Mouse (Mus musculus) layer of hippocampus, adult 2 months (tissue): Measurements from ENCODE around the gene 4931414P19Rik. TPM values are rescaled to one million over a fixed set of nuclear protein-coding genes. Genes with fewer than 3 reads are reported as not detected.
"Not testable (repeated sequence)": the region's sequence is repeated elsewhere in the genome, so short reads cannot be mapped to it uniquely, and the experiment has no call there.

Experiments
- DNase-seq, 2 experiments: peaks; one replicate each; pipeline ENCODE4 v3.0.0; 2022; ENCODE audit warnings: low spot score in 2 of 2
- H3K27ac ChIP-seq: fragments of 200-600 bp; 2 replicates; pipeline ENCODE4 v1.8.1; 2022
- H3K4me3 ChIP-seq: fragments of 200-600 bp; 2 replicates; pipeline ENCODE4 v1.8.1; 2022; ENCODE audit warnings: mild to moderate bottlenecking
- CTCF ChIP-seq: fragments of 200-600 bp; conservative IDR thresholded peaks from 2 replicates; pipeline ENCODE4 v1.8.1; 2022; ENCODE audit warnings: antibody characterized with exemption, mild to moderate bottlenecking, moderate library complexity
- total RNA-seq, 2 experiments: library from RNA; stranded (reverse); gene quantifications; 2 replicates each; pipeline ENCODE4 v1.2.3; 2021

Gene 4931414P19Rik
- total RNA-seq, 2 experiments from 2014 or later = 5.8 to 7.1 TPM

DNA sequence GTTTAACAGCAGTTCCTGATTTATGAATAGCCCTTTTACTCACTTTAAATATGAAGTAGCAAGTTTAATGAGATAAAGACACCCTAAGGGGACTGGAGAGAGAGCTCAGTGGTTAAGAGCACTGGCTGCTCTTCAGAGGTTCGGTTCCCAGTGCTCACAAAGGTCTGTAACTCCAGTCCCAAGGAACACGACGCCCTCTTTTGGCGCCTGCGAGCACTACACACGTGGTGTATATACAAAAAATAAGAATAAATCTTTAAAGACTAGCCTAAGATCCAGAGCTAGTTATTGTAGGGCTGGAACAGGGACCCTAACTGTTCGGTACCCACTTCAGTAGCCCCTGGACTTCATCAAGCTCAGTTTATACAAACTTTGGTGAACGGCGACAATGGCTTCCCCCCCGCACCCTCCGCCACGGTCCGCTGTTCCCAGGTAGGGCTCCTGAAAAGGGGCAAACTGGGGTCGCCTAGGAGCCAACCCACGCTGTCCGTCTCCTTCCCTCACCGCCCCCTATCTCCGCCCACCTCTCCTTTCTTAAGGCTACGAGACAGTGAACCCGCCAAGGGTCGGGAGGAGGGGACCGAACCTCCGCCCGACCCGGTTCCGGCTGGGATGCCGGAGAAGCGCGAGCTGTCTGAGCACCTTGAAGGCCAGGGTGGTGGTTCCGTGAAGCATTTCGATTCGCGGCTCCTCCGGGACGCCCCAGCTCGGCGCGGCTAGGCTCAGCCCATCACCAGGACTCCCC is 11.5 kb upstream of the 4931414P19Rik start:
- peak overlapping the region; percentile 80 for H3K4me3 ChIP-seq
- no peak for DNase-seq
- peak overlapping the region; percentile 94 for H3K27ac ChIP-seq
- TF ChIP-seq CTCF = peak; percentile 55

DNA sequence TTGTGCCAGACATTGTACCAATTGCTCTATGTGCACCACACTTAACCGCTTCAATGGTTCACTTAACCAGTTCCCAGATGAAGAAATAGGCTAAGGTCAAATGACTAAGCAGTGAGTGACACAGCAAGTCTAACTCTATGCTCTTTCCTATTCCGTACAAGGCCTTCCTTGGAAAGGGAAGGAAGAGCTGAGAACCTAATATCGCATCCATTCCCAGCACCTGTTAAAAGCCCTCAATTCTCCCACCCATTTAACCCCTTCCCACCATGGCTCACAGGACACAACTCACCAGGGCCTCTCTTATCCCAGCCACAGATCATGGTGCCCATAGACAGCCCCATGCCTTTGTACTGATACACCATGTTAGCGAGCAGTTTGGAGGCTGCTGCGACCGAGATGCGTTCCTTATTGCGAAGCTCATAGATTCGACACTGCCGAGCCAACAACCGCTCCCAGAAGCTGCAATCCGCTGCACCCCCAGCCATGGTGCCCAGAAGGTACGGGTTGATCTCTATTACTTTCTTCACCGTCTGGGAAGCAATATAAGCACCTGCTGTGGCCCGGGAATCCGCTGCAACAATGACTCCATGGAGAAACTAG is 10.5 kb upstream of the 4931414P19Rik start:
- Histone ChIP-seq H3K27ac (no peak overlapping the region), H3K4me3 (no peak overlapping the region; the same call in 1 of the 2 replicates)
- no peak for TF ChIP-seq CTCF
- no peak for DNase-seq

DNA sequence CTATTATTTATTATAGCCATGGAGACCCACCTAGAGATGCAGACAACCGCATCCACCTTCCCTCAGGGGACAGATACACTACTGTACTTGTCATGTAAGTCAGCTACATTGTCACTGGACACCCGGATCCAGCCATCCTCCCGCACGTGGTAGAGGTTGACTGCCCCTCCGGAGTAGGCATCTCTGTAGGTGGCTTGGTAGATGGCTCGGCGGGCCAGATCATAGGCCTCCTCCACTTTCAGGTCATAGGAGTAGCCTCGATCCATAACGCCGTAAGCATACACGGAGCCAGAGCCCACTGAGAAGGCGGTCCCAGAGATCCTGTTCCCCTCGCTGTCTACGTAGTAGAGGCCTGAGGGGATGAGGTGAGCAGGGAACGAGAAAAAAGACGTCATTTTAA is 8.3 kb upstream of the 4931414P19Rik start:
- not testable (repeated sequence) for H3K4me3 ChIP-seq, DNase-seq, H3K27ac ChIP-seq

DNA sequence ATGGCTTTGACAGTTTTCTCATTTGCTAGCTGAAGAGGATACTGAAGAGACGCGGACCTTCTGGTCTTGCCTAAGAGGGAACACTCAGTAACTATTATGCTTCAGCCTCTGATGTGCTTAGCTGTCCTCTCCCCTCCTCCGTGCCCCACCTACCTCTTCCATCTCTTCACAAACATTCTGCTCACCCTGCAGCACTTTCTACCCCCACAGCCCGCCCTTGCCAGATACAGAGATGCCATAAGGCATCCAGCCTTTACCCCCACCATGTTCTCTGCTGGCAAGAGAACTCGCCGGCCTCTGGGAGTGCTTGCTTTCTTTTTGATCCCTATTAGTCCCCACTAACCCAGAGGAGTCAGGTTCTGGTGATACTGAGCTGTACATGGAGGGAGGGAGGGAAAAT is 4.9 kb upstream of the 4931414P19Rik start:
- DNase-seq = peak; percentile 68 to 71

DNA sequence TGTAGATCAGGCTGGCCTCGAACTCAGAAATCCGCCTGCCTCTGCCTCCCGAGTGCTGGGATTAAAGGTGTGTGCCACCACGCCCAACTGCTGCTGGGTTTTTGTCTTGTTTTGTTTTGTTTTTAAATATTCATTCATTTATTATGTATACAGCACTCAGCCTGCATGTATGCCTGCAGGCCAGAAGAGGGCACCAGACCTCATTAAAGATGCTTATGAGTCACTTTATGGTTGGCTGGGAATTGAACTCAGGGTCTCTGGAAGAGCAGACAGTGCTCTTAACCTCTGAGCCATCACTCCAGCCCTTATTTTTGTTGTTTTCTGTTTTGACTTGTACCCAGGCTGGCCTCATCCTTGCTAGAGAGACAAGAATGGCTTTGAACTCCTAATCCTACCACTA is 4.2 kb upstream of the 4931414P19Rik start:
- Histone ChIP-seq H3K4me3 (no peak overlapping the region), H3K27ac (peak overlapping the region; percentile 88)
- no peak for DNase-seq
- TF ChIP-seq CTCF = peak; percentile 75

More for the DNA sequence above, 4.9 kb upstream of the 4931414P19Rik start:
- Histone ChIP-seq H3K4me3 (no peak overlapping the region), H3K27ac (peak overlapping the region; percentile 88)
- TF ChIP-seq CTCF = no peak

DNA sequence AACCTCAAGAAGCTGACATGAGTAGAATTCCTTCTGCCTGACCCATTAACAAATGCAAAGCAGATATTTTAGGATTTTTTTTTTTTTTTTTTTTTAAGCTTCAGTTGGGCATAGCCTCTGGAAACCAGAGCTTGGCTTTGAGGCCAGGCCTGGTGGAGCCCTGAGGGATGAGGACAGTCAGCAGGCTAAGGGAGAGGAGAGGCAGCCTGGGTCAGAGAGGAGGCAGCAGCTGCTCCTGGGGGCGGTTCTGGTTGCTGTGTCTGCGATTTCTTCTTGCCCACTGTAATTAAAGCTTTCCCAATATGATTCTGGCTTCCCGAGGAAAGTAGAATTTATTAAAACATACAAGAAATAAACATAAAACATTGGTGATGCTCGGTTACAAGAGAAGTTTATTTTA is 3.5 kb upstream of the 4931414P19Rik start:
- no peak for TF ChIP-seq CTCF
- no peak overlapping the region for H3K4me3 ChIP-seq
- H3K27ac ChIP-seq = peak overlapping the region; percentile 88
- no peak for DNase-seq

DNA sequence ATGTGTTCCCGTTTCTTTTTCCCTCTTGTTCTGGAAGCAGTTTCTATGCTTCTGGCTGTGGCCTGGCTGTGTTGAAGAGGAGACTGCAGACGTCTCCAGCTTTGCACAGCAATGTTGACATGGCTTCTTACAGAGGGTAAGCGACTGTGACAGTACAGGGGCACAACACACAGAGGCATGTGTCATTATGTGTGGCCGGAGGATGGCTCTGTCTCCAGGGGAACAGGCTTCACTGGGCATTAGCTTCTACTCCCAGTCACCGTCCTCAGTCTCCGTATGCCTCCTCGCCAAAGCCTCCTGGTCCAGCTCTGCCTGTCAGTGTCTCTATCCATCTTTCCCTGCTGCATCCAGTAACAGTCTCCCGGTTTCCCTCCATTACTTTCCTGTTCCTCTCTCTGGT is 1.4 kb upstream of the 4931414P19Rik start:
- peak overlapping the region; percentile 51; the same call in 1 of the 2 replicates for H3K27ac ChIP-seq
- no peak for TF ChIP-seq CTCF
- no peak for DNase-seq
- no peak overlapping the region for H3K4me3 ChIP-seq

DNA sequence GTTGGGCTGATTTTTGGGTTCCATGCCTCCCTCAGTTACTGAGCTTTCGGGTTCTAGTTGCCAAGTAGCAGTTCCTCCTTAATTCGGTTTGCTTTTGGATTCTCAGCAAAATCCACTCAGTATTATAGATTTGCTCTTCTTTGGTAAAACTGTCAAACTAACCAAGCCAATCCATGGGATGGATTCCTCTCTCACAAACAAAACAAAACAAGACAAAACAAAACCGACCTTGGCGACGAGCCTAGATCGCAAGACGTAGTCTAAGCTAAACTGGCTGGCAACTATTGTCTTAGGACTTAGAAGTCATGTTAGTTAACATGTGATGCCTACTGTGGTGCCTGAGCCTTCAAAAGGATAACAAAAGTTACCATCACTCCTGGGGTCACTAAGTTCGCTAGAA is 2.1 kb downstream of the 4931414P19Rik start:
- no peak for DNase-seq
- peak overlapping the region; percentile 97 for H3K27ac ChIP-seq

DNA sequence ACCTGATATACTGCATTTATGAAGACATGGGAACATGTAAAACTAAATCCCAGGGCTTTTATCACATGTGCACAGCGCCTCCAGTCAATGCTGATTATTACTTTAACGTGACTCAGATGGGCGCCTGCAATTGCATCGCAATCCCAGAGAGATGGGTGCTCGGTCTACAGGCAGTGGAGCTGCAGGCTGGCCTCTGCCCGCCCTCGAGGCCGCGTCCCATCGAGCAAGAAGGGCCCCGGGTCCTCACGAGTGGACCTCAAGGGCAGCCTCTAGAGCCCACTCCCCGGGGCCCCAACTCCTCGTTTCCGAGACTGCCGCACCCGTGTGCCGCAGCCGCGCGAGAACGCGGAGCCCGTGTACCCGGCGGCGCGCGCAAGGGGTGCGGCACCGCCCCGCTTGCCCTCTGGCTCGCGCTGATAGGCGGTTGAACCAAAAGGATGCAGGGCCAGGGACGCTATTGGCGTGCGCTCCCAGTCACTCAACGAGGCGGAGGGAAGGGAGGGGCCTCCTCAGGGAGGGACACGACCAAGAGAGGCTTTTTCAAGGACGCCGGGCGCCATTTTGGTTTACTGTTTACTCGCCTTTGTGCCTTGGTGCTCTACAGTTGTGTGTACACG is 2.6 kb downstream of the 4931414P19Rik start:
- Histone ChIP-seq H3K4me3 (peak overlapping the region; percentile 75), H3K27ac (peak overlapping the region; percentile 97)
- DNase-seq = peak; percentile 95 to 97
- 0 out of 2 replicates have a peak, but pooled peaks have one; percentile 17 for TF ChIP-seq CTCF

More for the DNA sequence above, 2.1 kb downstream of the 4931414P19Rik start:
- peak overlapping the region; percentile 46 for H3K4me3 ChIP-seq
- no peak for TF ChIP-seq CTCF

DNA sequence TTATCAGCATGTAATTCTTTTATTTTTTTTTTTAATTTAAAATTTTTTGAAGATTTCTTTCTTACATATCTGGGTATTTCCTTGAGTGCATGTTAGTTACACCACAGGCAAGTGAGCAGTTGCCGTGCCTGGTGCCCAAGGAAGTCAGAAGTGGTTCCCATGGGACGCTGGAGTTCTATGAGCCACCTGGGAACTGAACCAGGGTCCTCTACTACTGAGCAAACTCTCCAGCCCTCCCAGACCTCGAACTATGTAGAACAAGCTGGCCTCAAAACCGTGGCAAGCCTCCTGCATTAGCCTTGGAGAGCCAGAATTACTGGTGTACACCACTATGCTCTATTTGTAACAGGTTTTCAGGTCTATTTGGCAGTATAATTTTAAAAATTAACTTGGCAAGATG is 3.2 kb downstream of the 4931414P19Rik start:
- Histone ChIP-seq H3K27ac (peak overlapping the region; percentile 97), H3K4me3 (peak overlapping the region; percentile 75)
- TF ChIP-seq CTCF = no peak
- no peak for DNase-seq

DNA sequence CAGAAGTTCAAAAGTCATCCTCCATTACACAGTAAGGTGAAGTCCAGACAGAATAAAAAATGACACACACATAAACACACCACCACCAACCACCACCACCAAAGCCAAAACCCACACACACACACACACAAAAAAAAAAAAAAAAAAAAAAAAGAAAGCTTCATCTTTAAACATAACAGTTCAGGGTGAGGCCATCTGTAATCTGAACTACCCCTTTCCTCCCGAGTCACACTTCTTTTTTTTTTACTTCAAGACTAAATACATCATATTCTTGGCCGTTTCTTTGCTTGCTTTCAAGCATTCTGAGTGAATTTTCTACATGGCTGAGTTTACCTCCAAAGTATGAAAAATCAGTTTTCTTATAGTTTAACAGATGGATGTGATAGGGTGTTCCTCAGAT is 4.2 kb downstream of the 4931414P19Rik start:
- DNase-seq = no peak
- H3K27ac ChIP-seq = no peak overlapping the region
- no peak overlapping the region for H3K4me3 ChIP-seq
- TF ChIP-seq CTCF = no peak

DNA sequence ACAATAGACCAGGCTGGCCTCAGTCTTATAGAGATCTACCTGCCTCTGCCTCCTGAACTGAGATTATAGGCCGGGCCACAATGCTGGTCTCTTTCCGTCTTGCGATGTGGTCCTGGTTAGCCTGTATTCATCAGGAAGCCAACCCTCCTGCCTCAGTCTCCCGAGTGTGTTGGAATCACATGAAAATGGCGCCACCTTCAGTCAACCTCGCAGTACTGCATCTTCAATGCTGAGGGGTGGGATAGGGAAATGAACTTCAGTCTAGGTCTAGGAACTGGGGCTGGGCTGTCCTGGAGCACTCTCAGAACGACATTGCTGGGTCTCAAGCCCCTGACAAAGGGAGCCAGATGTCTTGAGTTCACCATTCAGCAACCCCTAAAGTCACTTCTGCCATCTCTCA is 8.7 kb downstream of the 4931414P19Rik start:
- no peak for DNase-seq
- peak; percentile 67 for TF ChIP-seq CTCF
- no peak overlapping the region for H3K4me3 ChIP-seq
- no peak overlapping the region for H3K27ac ChIP-seq

DNA sequence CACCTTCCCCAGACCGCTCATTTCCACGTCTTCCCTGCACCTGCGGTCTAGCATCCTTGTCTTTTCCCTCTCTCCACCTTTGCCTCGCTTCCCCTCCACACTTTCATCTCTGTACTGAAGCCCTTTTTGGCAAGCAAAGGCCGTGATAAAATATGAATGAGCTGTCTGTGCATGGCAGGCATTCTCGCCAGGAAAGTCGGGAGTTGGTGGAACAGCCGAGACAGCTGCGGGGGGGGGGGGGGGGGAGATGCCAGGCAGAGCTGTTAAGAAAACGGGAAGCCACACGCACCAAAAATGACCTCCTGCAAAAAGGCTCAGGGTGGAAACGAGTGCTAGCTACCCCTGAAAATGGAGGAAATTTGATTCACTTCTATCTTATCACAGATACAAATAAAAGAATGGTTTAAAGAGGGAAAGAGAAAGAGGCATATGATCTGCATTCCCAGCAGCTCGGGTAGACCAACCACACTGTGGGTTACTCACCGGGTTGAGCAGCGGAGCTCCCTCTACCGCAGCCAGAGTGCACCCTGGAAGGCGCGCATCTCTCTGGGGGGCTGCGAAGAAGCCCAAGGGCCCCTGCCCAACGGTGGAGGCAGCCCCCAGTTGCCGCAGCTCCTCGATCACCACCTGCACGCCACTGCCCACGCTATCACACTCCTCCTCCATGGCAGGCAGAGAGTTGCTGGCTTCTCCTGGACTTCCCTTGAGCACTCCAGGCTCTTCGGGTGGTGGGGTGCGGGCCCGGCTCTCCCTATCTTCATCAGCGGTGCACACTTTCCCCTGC is 11.0 kb downstream of the 4931414P19Rik start:
- no peak for TF ChIP-seq CTCF
- Histone ChIP-seq H3K27ac (peak overlapping the region; percentile 84), H3K4me3 (peak overlapping the region; percentile 34)
- no peak for DNase-seq
